Mouse (Mus musculus) induced T-regulatory cell, adult 2 months (primary cell): ENCODE measurements around the gene Fgf8.

Experiments
- DNase-seq: peaks from one replicate; pipeline ENCODE4 v3.0.0-alpha.2; 2012; ENCODE audit warnings: low read depth

The Fgf8 gene

DNA sequence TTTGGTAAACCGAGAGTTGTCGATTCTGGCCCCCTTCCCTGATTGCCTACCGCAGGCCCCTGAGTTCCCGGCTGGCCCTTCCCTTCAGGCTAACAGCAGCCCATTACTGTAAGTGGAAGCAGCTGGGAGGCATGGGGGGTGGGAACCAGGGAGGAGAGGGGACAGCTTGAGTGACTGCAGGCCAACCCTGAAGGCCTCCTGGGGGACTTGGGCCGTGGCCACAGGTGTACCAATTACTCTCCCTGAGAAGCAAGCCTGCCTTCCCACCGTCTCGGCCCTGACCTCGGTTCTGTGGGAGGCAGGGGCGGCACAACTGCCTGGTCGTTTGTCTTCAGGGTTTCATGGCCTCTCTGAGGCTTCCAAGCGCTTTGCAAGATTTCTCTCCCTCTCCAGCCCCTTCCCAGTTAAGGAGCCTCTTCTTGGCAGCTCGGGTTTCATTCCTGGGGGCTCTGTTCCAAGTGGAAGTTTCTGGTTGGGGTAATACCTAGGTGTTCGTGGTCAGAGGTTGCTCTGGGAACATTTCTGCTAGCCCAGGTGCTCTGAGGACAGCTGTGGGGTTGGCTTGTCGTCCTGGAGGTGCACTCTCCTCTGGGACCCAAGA is 16.9 kb downstream of the Fgf8 start:
- DNase-seq = no peak

DNA sequence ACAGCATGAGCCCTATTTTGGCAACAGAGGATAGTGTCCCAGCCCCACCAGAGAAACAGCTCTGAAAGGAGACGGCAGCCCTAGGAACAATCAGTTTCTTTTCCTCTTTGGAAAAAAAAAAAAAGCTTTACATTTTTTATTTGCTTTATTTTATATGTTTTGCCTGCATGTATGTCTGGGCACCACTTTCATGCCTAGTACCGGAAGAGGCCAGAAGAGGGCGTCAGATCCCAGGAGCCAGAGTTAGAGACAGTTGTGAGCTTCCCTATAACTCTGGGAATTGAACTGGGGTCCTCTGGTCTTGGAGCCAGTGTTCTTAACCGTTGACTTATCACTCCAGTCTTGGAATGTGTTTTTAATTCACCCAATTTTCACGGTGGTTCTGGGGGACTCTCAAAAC is 20.5 kb downstream of the Fgf8 start:
- peak; percentile 33 for DNase-seq

DNA sequence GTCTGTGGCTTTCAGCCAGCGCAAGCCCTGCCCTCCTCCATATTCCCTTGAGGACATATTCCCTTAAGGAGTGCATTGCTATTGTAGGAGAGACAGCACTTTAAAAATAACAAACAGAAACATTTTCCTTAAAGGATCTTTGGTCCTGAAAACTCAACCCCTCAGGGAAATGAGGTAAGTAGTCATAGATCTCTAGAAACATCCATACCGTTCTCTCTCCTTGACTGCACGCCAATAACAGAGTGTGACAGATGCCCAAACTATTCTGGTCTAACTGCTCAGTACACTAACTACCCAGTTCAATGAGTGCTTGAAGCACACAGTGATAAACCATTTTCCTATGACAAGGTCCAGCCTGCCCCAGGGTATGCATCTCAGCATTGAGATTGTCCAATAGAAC is 24.4 kb downstream of the Fgf8 start:
- DNase-seq = no peak

DNA sequence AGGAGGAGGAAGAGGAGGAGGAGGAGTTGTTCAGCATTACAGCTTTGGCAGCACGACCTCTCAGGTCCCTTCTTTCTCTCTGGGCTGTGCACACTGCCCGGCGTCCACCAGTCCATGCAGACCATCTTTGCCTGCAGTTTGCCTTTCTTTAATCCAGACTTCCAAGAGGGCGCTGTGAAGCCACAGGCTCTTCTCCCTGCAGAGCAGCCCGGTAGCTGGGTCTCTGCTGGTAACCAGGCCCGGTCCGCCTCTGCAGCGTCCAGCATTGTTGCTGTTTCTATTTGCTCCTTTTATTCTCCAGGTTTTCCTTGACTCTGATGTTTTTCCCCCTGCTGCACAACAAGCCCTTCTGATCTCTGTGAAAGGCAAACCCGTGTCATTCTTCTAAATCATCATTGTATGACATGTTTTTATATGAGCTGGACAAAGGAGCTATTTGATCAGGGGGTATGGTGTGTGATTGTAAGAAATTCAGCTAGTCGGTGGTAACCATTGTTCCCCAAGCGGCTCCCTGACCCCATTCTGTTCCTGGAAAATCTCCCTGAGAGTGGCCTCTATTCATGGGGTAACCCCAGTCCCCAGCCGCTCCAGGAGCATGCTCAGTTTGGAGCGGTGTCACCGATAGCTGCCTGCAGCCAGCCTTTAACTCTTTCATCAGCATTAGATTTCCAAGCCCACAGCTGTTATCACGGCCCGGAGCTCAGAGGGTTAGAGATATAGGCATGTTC is 25.1 kb downstream of the Fgf8 start:
- DNase-seq = no peak

DNA sequence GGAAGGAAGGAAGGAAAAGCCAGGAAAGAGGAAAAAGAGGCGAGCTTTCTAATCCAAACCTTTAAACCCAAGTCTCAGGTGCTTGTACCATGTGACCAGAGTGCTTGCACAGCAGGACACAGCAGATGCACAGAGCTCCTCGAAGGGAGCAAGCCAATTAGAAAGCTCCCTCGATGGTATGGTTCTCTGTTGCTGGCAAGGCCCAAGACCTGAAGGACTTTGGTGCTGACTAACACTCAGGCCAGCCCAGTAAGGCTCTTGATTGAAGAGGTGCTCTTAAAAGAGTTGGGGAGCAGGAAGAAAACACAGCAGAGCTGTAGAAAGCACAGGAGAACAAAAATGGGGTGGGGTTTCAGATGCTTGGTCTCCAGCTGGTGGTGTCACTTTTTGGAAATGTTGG is 34.0 kb downstream of the Fgf8 start:
- no peak for DNase-seq

DNA sequence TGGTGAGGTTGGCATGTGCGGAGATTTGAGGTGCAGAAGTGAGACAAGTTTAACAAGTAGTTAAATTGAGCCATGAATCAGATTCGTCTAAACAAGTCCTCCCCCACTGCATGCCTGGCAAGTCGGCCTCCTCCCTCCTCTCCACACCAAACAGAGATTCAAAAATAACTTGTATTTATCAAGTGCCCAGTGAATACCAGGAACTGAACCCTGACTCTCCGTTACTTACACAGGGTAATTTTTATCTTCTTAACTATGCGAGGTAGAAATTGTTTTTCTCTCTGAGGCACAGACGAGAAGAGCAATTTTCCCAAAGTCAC is 46.5 kb downstream of the Fgf8 start:
- no peak for DNase-seq

DNA sequence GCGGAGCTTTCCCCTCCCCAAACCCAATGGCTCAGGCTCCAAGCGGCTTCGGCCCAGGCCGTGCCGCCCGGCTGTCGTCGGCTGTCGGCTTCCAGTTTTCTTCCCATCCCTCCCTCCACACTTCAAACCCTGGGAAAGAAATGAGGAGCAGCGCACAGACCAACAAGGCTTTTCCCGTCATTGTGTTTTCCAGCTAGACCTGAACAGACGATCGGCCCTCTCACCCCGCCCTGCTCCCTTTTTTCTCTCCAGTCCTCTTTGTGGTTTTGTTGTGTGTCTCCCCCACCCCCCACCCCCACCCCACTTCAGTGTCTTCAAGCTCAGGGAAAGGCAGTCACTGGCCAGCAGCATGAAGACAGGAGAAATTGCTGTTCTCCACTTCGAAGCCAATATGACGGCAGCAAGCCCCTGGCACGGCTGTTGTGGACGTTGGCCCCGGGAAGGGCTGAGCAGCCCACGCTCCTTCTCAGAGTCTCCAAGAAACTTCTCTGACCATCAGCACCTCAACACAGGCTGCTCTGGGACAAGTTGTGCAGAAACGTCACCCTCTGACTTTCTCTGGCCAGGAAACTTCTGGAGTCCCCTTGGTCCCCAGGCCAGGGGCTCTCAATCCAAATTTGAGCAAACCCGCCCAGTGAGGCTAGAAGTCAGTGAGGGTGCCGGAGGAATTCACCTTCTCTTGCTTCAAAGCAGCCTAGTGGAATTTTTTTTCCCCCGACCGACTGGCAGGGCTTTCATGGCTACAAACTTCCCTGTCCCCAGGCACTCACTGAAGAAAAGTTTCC is 47.0 kb downstream of the Fgf8 start:
- no peak for DNase-seq

DNA sequence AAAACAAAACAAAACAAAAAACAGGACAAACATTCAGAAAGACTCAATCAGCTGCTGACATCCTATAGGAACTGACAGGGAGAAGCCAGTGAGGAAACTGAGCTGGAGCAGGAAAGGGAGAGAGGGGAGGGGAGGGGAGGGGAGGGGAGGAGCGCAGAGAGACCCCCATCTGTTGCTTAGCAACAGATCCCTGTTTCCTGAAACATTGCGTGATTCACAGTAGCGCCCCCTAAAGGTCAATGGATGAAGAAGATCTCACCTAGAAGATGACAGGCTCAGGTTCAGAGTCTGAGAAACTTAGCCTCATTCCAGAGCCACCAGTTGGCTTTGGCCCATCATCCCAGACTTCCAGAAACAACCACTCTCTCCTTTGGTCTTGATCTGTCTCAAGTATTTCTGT is 48.7 kb downstream of the Fgf8 start:
- DNase-seq = peak; percentile 60

DNA sequence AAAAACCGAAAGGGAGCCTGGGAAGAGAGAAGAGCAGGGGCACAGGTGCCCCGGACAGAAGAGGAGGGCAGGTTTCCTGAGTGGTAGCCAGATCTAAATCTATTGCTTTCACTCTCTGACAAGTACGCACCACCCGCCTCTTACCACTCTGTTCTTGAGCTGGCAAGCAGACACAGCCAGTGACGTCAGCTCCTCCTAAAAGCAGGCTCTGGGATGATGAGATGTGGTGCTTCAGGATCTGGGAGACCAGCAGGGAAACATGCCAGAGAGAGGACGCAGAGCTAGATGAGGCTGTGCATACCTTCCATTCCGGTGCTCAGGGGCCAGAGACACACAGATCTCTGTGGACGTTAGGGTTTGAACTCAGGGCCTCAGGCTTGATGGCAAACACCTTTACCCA is 50.5 kb downstream of the Fgf8 start:
- DNase-seq = no peak

DNA sequence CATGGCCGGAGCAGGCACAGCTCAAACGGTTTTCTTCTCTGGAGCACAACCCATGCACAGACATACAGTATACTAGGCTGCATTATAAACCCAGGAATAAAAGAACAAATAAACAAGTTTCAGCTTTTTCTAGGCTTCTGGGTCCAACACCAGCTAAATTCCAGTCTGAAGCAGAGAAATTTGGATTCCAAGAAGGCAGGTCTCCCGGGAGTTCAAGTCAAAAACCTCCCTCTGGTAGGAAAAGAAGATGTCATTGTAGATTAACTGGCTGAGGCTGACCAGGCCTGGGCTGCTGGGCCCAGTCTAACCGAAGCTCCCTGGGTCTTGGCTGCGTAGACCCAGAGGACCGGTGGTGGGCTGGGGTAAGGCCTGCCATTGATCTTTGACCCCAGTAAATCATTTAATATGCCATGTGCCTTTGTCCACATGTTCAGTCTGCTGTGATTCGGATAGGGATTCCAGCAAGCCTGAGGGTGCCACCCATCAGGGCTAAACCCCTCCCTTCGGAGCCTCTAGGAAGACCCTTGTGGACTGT is 51.6 kb downstream of the Fgf8 start:
- DNase-seq = no peak

DNA sequence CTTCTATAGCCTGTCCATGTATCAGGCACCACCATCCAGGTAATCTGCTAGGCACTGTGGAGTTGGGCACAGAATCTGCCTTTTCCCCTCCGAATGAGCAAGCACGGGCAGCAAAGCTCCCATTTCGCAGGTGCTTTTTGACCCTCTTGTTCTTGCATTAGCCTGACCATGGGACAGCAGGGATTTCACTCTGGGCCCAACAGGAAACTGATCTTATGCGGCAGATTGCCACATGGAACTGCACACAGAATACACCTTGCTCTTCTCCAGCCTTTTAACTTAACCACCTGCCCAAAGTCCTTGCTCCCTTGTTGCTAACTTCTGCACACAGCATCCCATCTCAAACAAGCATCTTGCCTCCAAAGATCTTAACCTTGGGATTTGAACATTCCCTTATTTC is 55.7 kb downstream of the Fgf8 start:
- DNase-seq = no peak
